Mouse (Mus musculus): Measurements from ENCODE around the gene Atrn.

Atrn gene

GRCm38 (mm10) chr2:130905751-130906583 is at the start of gene Atrn, which contains the start of gene 4930402H24Rik:
Gene Atrn, plus strand, starts transcription at chr2:130906495.
Gene 4930402H24Rik, minus strand, starts transcription at chr2:130906406.
- peak; percentile 93 for DNase-seq (ENCODE audit: low read depth)

- no peak for DNase-seq (ENCODE audit: low read depth)
Observed at GRCm38 (mm10) chr2:130862091-130862490, 44.2 kb upstream of the Atrn start.

DNA sequence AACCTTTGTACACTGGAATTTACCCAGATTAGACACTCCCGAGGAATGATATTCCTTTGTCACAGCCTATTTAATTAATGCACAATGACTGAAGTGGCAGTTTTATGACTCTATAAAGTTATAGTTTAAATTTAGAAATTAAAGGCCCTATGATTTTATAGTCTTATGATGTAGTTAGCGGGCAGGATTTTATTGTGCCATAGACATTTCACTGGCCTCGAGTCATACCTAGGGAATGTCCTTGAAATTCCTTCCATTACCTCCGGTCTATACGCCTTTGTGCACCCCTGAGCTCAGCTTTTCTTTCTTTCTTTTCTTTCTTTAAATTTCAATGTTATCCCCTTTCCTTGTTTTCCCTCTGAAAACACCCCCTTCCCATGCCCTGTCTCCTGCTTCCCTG is 35.4 kb upstream of the Atrn start:
- no peak for DNase-seq (ENCODE audit: low read depth)

DNA sequence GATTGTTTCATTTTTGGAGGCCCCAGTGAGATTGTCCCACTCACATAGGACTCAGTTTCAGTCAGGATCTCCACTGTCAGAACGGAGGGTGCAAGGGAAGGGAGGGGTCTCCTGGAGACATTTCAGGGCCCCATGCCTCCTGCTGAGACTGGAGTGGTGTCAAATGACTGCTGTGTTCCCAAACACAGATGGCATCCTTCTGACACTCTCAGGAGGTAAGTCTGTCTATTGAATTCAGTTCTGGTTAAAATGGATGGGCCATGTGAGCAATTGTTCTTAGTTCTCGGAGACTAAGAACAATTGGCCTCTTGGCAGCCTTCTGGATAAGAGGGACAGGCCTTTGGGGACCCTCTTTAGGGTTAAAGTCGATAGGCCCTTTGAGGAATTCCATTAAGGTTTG is 28.9 kb upstream of the Atrn start:
- no peak for DNase-seq (ENCODE audit: low read depth)

- no peak for DNase-seq (ENCODE audit: low read depth)
Observed at GRCm38 (mm10) chr2:130886983-130887382, 19.3 kb upstream of the Atrn start.

DNA sequence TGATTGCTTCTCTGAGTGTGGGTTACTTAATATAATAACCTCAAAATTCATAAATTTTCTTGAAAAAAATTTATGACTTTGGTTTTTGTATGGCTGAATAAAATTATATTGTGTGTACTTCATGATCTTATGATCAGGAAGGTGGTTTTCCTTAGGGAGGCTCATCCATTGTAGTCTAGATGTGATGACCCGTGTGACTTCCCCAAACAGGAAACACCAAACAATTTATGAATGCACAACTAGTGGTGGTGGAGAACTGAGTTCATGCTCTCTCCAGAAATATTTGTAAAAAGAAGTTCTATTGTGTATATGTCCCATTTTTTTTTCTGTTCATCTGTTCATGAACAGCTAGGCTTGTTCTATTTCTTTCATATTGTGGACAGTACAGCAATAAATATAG is 18.8 kb upstream of the Atrn start:
- no peak for DNase-seq (ENCODE audit: low read depth)

- no peak for DNase-seq (ENCODE audit: low read depth)
Observed at GRCm38 (mm10) chr2:130896944-130897343, 9.4 kb upstream of the Atrn start.

DNA sequence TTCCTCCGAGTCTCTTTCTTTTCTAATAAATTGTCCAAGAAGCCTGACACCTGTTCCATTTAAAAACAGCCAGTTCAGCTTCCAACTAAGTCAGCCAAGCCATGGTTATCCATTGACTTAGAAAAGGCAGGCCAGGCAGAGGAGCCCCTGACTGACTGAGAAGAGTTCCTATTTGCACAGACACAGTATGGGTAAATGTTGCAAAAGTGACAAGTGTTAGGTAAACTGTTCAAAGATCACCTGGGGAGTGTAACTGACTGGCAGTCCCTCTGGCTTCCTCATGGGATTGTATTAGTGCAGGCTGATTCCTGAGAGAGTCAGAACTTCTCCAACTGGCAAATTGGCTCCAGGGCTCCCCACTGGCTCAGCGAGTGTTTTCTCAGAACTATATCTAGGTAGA is 8.4 kb upstream of the Atrn start:
- no peak for DNase-seq (ENCODE audit: low read depth)

GRCm38 (mm10) chr2:130898783-130899182 is 7.5 kb upstream of the Atrn start:
- no peak for DNase-seq (ENCODE audit: low read depth)

DNA sequence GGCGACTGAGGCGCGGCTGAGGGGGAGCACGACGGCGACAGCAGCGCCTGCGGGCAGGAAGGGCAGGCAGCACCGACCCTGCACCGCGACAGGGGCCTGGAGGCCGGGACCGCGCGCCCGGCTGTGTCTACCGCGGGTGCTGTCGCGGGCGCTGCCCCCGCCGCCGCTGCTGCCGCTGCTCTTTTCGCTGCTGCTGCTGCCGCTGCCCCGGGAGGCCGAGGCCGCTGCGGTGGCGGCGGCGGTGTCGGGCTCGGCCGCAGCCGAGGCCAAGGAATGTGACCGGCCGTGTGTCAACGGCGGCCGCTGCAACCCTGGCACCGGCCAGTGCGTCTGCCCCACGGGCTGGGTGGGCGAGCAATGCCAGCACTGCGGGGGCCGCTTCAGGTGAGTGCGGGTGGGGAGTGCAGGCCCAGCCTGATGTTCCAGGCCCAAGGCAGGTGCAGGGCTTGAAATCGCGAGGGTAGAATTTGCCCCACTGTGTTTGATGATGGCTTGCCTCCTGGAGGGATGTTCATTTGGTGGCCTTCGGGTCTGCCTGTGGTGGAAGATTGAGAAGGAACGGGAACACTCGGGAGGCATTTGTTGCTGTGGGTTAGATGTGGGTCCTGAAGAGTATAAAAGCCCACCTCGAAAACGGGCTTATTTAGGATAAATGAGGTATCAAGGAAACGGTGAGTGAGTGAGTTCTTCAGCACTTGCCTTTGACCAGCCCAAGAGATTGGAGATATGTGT is 455 bp downstream of the Atrn start:
- DNase-seq (ENCODE audit: low read depth), result peak; percentile 32

DNA sequence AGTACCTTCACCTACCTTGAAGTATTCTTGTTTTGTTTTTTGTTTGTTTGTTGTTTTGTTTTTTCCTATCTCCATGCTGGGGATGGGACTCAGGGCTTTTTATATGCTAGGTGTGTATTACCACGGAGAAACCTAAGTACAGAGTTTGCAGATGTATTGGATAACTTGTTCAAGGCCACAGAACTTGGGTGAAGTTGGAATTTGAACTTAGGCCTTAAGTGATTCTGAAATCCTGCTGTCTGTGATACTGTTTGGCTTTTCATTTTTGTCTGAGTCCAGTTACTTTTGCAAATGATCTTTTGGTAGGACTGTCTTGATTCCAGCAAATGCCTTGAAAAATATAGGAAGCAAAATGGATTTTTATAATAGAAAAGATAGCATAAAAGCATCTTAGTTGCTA is 5.4 kb downstream of the Atrn start:
- DNase-seq (ENCODE audit: low read depth), result no peak

- no peak for DNase-seq (ENCODE audit: low read depth)
Observed at GRCm38 (mm10) chr2:130914873-130915272, 8.6 kb downstream of the Atrn start.

DNA sequence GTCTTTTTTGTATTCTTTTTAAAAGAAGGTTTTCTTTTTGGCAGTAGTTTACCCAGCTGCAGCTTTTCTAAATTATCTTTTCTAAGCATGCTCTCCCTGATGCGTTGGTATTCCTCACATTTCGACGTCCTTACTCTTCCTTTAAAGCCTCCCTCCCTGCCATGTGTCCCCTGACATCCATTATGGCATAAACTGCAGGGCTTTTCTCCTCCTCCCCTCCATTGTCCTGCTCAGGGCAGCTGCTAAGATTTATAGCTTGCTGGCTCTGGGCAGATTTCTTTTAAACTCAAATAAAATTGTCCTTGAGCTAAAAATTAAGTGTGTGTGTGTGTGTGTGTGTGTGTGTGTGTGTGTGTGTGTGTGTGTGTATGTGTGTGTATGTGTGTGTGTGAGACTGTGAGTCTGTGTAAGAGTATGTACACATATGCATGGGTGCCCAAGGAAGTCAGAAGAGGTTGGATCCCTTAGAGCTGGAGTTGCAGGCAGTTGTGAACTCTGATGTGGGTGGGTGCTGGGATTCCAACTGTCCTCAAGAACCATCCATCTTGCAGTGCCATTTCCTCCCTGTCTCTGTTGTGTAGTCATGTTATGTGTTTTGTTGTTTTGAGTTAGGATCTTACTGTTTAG is 10.3 kb downstream of the Atrn start:
- DNase-seq (ENCODE audit: low read depth), result no peak

GRCm38 (mm10) chr2:130917686-130918085 is 11.4 kb downstream of the Atrn start:
- no peak for DNase-seq (ENCODE audit: low read depth)

GRCm38 (mm10) chr2:130919062-130919593 is 12.8 kb downstream of the Atrn start:
- no peak for DNase-seq (ENCODE audit: low read depth)

GRCm38 (mm10) chr2:130924950-130925349 is 18.7 kb downstream of the Atrn start:
- DNase-seq (ENCODE audit: low read depth), result no peak

DNA sequence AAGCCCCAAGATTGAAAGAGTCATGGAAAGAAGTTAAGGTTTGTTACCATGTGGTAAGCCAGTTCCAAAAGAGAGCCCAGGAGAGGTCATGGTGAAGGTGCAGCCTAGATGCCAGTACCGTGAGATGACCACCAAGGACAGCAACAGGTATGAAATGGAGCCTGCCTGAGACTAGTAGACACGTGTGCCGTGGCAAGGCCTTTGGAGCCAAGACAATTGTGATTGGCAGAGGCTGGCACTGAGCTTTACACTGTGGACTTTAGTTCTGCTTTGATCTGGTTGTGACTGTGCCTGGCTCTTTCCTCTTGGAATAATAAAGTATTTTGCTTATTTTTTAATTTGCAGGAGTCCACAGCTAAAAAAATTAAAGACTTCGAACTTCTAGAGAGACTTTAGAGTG is 21.7 kb downstream of the Atrn start:
- no peak for DNase-seq (ENCODE audit: low read depth)

DNA sequence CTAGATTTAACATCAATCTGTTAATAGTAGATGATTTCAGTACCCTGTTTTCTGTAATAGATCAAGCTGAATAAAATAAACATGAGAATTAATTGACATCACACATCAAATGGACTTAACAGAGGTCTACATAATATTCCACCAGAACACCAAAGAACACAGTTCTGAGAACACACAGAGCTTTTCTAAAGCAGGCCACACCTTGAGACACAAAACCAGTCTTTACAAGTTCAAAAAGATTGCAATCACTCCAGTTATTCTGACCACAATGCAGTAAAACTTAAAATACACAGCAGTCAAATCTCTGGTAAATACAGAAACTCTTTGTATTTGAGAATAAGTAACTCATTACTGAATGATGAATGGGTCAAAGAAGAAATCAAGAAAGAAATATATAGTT is 22.2 kb downstream of the Atrn start:
- DNase-seq (ENCODE audit: low read depth), result no peak

DNA sequence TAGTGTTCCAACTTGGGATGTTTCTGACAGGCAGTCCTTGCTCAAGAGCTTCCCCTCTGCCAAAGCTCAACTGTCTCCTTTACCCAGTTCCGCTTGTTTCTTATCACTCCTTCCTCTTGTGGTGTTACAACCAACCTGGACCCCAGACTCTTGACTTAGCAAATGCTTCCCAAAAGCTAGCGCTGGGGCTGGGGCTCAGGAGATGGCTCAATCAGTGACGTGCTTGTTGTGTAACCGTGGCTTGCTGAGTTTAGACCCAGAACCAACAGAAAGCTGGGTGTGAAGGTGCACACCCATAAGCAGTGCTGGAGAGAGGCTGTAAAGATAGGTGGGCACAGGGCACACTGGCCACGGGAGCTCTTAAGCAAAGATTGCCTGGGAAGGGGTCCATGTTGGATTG is 23.7 kb downstream of the Atrn start:
- peak; percentile 89 for DNase-seq (ENCODE audit: low read depth)

DNA sequence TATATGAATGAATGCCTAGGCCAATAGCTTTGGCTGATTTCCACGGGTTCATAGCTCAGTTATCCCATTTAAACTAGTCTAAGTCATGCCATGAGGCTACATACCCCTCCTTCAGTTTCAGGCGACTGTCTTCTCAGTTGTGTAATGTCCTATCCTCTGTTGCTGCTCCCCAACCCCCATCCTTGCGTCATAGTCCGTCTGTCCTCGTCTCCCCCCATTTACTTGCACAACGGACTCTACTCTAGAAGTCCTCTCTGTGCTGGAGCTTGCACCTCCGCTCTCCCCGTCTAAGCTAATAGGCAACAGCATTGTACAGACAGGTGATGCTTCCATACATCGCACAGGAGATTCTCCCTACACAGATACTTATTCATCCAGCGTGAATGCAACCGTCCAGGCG is 26.6 kb downstream of the Atrn start:
- peak; percentile 80 for DNase-seq (ENCODE audit: low read depth)

GRCm38 (mm10) chr2:130949781-130950180 is 43.5 kb downstream of the Atrn start:
- no peak for DNase-seq (ENCODE audit: low read depth)

- DNase-seq (ENCODE audit: low read depth), result peak; percentile 84
Observed at GRCm38 (mm10) chr2:130950548-130950947, 44.3 kb downstream of the Atrn start.

DNA sequence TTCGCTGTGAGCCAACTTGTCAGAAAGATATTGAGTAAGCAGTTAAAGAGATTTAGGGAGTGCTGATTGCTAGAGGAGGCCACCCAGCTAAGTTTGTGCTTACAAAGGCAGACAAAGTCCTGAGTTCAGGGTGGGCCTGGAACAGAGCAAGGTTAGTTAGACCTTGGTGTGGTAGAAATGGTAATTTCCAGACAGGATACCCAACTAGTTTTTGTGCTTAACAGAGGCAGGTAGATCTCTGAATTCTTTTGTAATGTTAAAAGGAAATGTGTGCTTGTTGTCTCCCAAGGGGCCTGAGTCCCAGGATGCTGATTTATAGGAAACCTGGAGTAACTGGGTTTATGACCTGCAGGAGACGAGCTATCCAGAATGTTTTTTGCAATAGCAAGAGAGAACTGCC is 52.6 kb downstream of the Atrn start:
- DNase-seq (ENCODE audit: low read depth), result no peak
